Mouse (Mus musculus) liver, embryonic 11.5 days (tissue): ENCODE data around the gene Olfr803. TPM values are rescaled to one million over a fixed set of nuclear protein-coding genes. Genes with fewer than 3 reads are reported as not detected.

Experiments used
- microRNA-seq: library from miRNA; unstranded; fragments of <30 nt; microRNA quantifications from one replicate; pipeline ENCODE4, GENCODE M21; 2017; ENCODE audit warnings: borderline number of aligned reads
- polyA plus RNA-seq: library from polyadenylated mRNA; unstranded; fragments of >200 nt; fragmentation: Nextera tagmentation; extraction: Ambion mirVana; gene quantifications from 2 replicates; pipeline ENCODE4 v1.2.1, GENCODE M21; 2014

Olfr803 gene
- polyA plus RNA-seq, 1 experiment from 2014 or later = not detected

Small RNAs within 50 kb of the gene (microRNA-seq; reads per million reads assigned to microRNA genes)
- gene Gm24485 = not detected

Other genes starting within 250 kb of the Olfr803 start
- not detected in 2 replicates for gene Olfr787, start 232.4 kb downstream of the Olfr803 start, polyA plus RNA-seq
- gene Olfr788, start 223.3 kb downstream of the Olfr803 start, polyA plus RNA-seq = not detected in 2 replicates
- gene Olfr789, start 209.5 kb downstream of the Olfr803 start, polyA plus RNA-seq = not detected in 2 replicates
- not detected in 2 replicates for gene Olfr790, start 195.8 kb downstream of the Olfr803 start, polyA plus RNA-seq
- not detected in 2 replicates for gene Olfr791, start 172.5 kb downstream of the Olfr803 start, polyA plus RNA-seq
- gene Olfr792, start 155.1 kb downstream of the Olfr803 start, polyA plus RNA-seq = not detected in 2 replicates
- gene Olfr794, start 126.6 kb downstream of the Olfr803 start, polyA plus RNA-seq = not detected in 2 replicates
- not detected in 2 replicates for gene Olfr796, start 81.7 kb downstream of the Olfr803 start, polyA plus RNA-seq
- not detected in 2 replicates for gene Olfr798, start 66.4 kb downstream of the Olfr803 start, polyA plus RNA-seq
- not detected in 2 replicates for gene Olfr799, start 56.8 kb downstream of the Olfr803 start, polyA plus RNA-seq
- not detected in 2 replicates for gene Olfr800, start 36.6 kb downstream of the Olfr803 start, polyA plus RNA-seq
- not detected in 2 replicates for gene Olfr801, start 20.4 kb downstream of the Olfr803 start, polyA plus RNA-seq
- gene Olfr802, start 6.1 kb downstream of the Olfr803 start, polyA plus RNA-seq = not detected in 2 replicates
- gene Olfr804, start 8.9 kb upstream of the Olfr803 start, polyA plus RNA-seq = not detected in 2 replicates
- not detected in 2 replicates for gene Olfr805, start 35.1 kb upstream of the Olfr803 start, polyA plus RNA-seq
- gene Olfr806, start 47.6 kb upstream of the Olfr803 start, polyA plus RNA-seq = not detected in 2 replicates
- not detected in 2 replicates for gene Olfr807, start 63.5 kb upstream of the Olfr803 start, polyA plus RNA-seq
- not detected in 2 replicates for gene Olfr808, start 71.2 kb upstream of the Olfr803 start, polyA plus RNA-seq
- not detected in 2 replicates for gene Olfr809, start 80.4 kb upstream of the Olfr803 start, polyA plus RNA-seq
- gene Olfr810, start 100.6 kb upstream of the Olfr803 start, polyA plus RNA-seq = not detected in 2 replicates
- not detected in 2 replicates for gene Olfr811, start 110.1 kb upstream of the Olfr803 start, polyA plus RNA-seq
- not detected in 2 replicates for gene Olfr812, start 151.8 kb upstream of the Olfr803 start, polyA plus RNA-seq
- not detected in 2 replicates for gene Olfr813, start 161.1 kb upstream of the Olfr803 start, polyA plus RNA-seq
- not detected in 2 replicates for gene Olfr814, start 185.6 kb upstream of the Olfr803 start, polyA plus RNA-seq
- not detected in 2 replicates for gene Olfr815, start 211.6 kb upstream of the Olfr803 start, polyA plus RNA-seq
- gene Olfr816, start 221.3 kb upstream of the Olfr803 start, polyA plus RNA-seq = not detected in 2 replicates